Mouse (Mus musculus): ENCODE data around the gene Prss53. TPM values are rescaled to one million over a fixed set of nuclear protein-coding genes. Genes with fewer than 3 reads are reported as not detected.
"Not testable (repeated sequence)": the region's sequence is repeated elsewhere in the genome, so short reads cannot be mapped to it uniquely, and the experiment has no call there.

The Prss53 gene
- polyA plus RNA-seq, 1 experiment from 2014 or later: 0.79 TPM

DNA sequence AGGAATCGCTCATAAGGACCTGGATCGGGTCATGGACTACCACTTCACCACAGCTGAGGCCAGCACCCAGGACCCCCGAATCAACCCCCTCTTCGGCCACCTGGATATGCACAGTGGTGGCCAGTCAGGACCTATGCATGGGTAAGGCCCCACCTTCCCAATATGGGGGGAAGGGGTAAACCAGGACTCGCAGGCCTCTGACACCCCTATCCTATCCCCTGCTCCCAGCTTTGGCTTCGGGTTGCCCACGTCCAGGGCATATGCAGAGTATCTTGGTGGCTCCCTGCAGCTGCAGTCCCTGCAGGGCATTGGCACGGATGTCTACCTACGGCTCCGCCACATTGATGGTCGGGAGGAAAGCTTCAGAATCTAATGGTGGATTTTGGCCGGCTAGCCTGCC lies 17.2 kb upstream of the Prss53 start:
- no peak overlapping the region for H3K9ac ChIP-seq (replicated peaks)
- peaks cover 41% of the 10 kb centered on the region for H3K36me3 ChIP-seq
- no peak overlapping the region for H3K4me3 ChIP-seq
- 95% methylated on average over 12 of the region's 12 CpGs for WGBS
- H3K4me1 ChIP-seq: peaks cover 21% of the 10 kb centered on the region
- H3K27me3 ChIP-seq: no peaks in the 10 kb centered on the region
- no peak overlapping the region for H3K27ac ChIP-seq (replicated peaks)
- no peak overlapping the region for H3K4me2 ChIP-seq (replicated peaks)
- ATAC-seq (ENCODE audit: low FRiP score, low read depth): no peak
- H3K9me3 ChIP-seq: no peaks in the 10 kb centered on the region

DNA sequence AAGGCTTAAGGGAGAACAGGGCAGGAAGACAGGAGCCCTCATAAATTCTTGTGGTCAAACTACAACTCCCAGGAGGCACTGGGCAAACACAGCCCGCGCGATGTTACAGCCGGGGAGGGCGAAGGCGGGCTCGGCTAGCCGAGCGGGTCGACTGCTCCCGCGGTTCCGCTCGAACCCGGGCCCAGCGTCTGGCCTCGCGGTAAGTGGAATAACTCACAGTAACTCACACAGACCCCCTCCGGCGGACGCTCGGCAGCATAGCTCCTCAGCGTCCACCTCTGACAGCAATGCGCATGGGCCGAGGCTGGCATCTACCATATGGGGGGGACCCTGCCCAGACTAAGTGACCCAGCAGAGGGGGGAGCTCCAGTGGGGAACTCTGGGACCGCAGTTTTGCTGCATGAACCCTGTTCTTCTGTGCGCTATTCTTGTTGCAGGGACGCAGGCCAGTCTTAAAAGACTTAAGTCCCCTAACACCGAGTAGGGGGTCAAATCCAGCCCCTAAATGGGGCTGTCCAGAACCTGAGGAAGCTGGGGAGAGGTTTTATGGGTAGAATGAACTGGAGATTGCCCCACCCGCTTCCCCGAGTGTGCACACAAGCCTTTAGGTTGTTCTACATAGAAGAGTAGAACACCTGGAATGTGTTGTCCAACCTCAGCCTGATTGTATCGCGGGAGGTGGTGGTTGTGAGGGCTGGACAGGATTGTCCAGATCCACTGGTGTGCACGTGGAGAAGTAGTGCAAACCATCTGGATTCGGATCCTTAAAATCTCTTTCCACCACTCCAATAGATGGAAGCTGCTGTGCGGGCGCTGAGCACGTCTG lies 13.4 kb upstream of the Prss53 start, which contains the start of gene Bckdk:
TSS of gene Bckdk (plus strand) at position 112 of the 826 bp plus-strand sequence.
- ATAC-seq (ENCODE audit: low FRiP score, low read depth): peak; percentile 92
- Histone ChIP-seq H3K9ac (replicated peaks) (peak within 1 kb of the TSS; percentile 77), H3K36me3 (peaks cover 40% of the 10 kb centered on the region), H3K27me3 (no peaks in the 10 kb centered on the region), H3K4me3 (peak within 1 kb of the TSS; percentile 75), H3K4me1 (peaks cover 13% of the 10 kb centered on the region), H3K4me2 (replicated peaks) (peak within 1 kb of the TSS; percentile 82), H3K27ac (replicated peaks) (peak within 1 kb of the TSS; percentile 75), H3K9me3 (no peaks in the 10 kb centered on the region)
- WGBS: 10% methylated on average over 38 of the region's 38 CpGs

DNA sequence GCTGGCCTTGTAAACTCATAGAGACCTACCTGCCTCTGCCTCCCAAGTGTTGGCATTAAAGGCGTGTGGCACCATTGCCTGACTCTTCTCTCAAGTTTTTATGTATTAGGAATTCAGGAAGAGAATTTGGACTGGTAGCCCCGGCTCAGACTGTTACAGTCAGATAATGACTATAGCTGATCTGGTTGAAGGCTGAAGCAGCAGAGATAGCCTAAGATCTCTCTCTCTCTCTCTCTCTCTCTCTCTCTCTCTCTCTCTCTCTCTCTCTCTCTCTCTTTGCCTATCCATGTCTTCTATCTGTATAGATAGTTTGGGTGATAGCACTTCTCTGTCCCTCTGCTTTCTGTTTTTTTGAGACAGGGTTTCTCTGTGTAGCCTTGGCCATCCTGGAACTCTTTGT lies 11.0 kb upstream of the Prss53 start:
- no peak overlapping the region for H3K4me3 ChIP-seq
- H3K4me2 ChIP-seq (replicated peaks): no peak overlapping the region
- peaks cover 16% of the 10 kb centered on the region for H3K36me3 ChIP-seq
- H3K9ac ChIP-seq (replicated peaks): no peak overlapping the region
- no peak overlapping the region for H3K27ac ChIP-seq (replicated peaks)
- WGBS: 76% methylated on average over 2 of the region's 2 CpGs
- no peak for ATAC-seq (ENCODE audit: low FRiP score, low read depth)
- H3K9me3 ChIP-seq: no peaks in the 10 kb centered on the region
- peaks cover 13% of the 10 kb centered on the region for H3K4me1 ChIP-seq
- H3K27me3 ChIP-seq: no peaks in the 10 kb centered on the region

DNA sequence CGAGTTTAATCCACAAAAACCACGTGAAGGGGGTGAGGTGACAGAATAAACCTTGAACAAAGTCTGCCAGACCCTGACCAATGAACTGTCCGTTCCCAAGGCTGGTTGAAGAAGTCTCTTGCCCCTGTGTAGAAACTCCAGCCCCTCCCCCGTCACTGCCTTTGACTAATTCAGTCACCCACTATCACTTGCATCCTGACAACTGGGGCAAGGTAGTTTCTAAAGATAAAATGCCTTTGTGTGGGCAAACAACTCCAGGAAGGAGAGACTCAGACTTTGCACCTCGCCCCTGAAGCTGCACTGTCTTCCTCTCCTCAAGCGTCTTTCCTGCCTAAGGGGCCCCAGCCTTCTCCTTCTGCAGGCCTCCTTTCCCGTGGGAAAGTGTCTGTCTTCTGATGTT lies 9.2 kb upstream of the Prss53 start:
- Histone ChIP-seq H3K4me3 (no peak overlapping the region), H3K4me2 (replicated peaks) (no peak overlapping the region), H3K9ac (replicated peaks) (no peak overlapping the region), H3K9me3 (no peaks in the 10 kb centered on the region), H3K4me1 (peaks cover 11% of the 10 kb centered on the region), H3K27me3 (no peaks in the 10 kb centered on the region), H3K27ac (replicated peaks) (no peak overlapping the region), H3K36me3 (no peaks in the 10 kb centered on the region)
- WGBS: 48% methylated on average over 7 of the region's 7 CpGs
- no peak for ATAC-seq (ENCODE audit: low FRiP score, low read depth)

DNA sequence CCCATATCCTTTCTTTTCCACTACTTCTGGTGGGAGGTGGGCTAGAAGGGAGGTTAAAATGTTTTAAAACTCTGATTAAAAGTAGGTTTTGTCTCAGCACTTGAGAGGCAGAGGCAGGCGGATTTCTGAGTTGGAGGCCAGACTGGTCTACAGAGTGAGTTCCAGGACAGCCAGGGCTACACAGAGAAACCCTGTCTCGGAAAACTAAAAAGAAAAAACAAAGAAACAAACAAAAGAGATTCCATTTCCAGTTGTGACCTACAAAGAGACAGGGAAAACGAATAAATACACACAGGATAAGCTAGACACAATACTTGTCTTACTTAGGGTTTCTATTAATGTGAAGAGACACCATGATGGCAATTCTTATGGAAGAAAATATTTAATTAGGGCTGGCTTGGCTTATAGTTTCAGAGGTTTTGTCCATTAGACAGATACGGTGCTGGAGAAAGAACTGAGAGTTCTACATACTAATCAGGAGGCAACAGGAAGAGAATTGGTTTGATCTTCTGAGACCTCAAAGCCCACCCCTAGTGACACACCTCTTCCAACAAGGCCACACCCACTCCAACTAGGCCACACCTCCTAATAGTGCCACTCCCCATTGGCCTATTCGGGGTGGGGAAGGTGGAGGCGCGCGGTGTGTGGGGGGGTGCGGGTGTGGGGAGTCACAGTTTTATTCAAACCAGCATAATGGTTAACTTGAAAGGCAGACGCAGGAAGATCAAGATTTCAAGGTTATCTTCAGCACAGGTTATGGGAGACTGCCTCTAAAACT lies 7.6 kb upstream of the Prss53 start:
- 36% methylated on average over 10 of the region's 10 CpGs for WGBS

DNA sequence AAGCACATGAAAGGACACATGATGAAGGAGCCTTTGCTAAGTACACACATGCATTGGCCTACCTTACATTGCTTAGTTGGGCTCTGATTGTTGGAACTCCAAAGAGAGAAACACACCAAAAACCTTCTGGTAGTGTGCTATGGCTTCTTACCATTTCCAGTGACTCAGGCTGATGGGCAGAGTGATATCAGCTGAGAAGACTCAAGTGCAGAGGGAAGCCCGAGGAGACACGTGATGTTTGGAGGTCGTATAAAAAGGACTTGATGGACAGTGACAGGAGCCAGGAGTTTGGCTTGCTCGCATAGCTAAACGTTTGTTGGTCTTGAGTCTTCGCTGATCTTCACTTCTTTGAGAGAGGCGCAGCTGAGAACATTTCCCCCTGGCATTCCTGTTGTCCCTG lies 6.8 kb upstream of the Prss53 start:
- Histone ChIP-seq H3K4me1 (peaks cover 11% of the 10 kb centered on the region), H3K9ac (replicated peaks) (no peak overlapping the region), H3K27ac (replicated peaks) (no peak overlapping the region), H3K27me3 (no peaks in the 10 kb centered on the region), H3K36me3 (0 out of 2 replicates have a peak, but pooled peaks cover 9% of the 10 kb centered on the region), H3K4me3 (no peak overlapping the region), H3K9me3 (no peaks in the 10 kb centered on the region), H3K4me2 (replicated peaks) (no peak overlapping the region)
- no peak for ATAC-seq (ENCODE audit: low FRiP score, low read depth)
- 92% methylated on average over 7 of the region's 7 CpGs for WGBS

More for the DNA sequence above, 7.6 kb upstream of the Prss53 start:
- no peak overlapping the region for H3K4me2 ChIP-seq (replicated peaks)
- no peak for ATAC-seq (ENCODE audit: low FRiP score, low read depth)
- H3K4me1 ChIP-seq: peaks cover 11% of the 10 kb centered on the region
- no peak overlapping the region for H3K27ac ChIP-seq (replicated peaks)
- H3K4me3 ChIP-seq: no peak overlapping the region
- no peak overlapping the region for H3K9ac ChIP-seq (replicated peaks)
- H3K36me3 ChIP-seq: 0 out of 2 replicates have a peak, but pooled peaks cover under 1% of the 10 kb centered on the region
- no peaks in the 10 kb centered on the region for H3K9me3 ChIP-seq
- H3K27me3 ChIP-seq: no peaks in the 10 kb centered on the region

DNA sequence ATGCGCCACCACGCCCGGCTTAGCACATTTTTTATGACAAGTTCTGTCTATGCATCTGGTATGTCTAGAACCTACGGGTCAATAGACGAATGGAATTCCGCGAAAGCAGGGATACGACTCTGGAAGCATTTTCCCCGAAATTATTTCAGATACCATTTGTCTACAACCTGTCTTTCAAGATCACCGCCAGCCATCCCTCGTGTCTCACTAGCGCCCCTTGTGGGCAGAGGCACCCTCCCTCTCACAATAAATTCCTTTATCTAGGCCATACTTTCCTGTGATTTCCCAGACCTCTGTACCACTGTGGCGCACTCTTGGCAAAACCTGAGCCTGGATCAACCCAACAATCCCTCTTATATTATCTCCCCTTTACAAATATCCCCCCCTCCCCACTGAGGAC lies 5.6 kb upstream of the Prss53 start:
- WGBS: 60% methylated on average over 13 of the region's 13 CpGs
- Histone ChIP-seq H3K4me3 (no peak overlapping the region), H3K27me3 (no peaks in the 10 kb centered on the region), H3K9me3 (no peaks in the 10 kb centered on the region), H3K27ac (replicated peaks) (no peak overlapping the region), H3K4me1 (peaks cover 11% of the 10 kb centered on the region), H3K9ac (replicated peaks) (no peak overlapping the region), H3K4me2 (replicated peaks) (no peak overlapping the region), H3K36me3 (peaks cover 18% of the 10 kb centered on the region; the same call in 1 of the 2 replicates)
- no peak for ATAC-seq (ENCODE audit: low FRiP score, low read depth)

DNA sequence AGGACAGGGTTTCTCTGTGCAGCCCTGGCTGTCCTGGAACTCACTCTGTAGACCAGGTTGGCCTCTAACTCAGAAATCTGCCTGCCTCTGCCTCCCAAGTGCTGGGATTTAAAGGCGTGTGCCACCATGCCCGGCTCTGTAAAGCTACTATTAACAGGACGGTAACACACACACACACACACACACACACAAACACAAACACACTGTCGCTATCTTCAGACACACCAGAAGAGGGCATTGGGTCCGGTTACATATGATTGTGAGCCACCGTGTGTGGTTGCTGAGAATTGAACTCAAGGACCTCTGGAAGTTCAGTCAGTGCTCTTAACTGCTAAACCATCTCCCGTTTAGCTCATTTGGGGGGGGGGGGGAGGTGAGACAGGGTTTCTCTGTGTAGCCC lies 5.1 kb upstream of the Prss53 start:
- H3K9me3 ChIP-seq; ATAC-seq (ENCODE audit: low FRiP score, low read depth); H3K27me3 ChIP-seq; H3K9ac ChIP-seq (replicated peaks); H3K27ac ChIP-seq (replicated peaks): not testable (repeated sequence)
- H3K4me2 ChIP-seq (replicated peaks): peak overlapping the region; percentile 81
- 75% methylated on average over 7 of the region's 7 CpGs for WGBS
- H3K4me3 ChIP-seq: peak overlapping the region; percentile 58
- H3K4me1 ChIP-seq: peaks cover 11% of the 10 kb centered on the region
- H3K36me3 ChIP-seq: peaks cover 23% of the 10 kb centered on the region

DNA sequence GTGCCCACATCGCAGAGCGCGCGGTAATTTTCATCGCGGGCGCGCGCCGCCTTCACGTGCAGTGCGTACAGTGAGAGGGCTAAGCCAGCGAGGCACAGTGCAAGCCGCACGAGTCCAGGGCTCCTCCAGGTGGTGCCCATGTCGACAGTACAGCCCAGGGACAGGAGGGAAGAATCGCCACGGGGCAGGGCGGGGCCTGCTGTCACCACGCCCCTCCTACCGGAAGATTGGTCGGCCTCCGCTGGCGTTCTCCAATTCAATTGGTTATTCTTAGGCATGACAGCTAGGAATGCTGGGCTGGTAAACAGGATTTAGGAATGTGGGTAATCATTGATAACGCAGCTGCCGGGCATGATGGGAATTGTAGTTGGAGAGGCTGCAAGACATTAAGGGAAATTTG lies 4.7 kb upstream of the Prss53 start, which contains the start of the genes Gm21974 and Vkorc1:
TSS of gene Gm21974 (minus strand) at position 13 of the 400 bp plus-strand sequence.
TSS of gene Vkorc1 (minus strand) at position 176 of the 400 bp plus-strand sequence.
- H3K9me3 ChIP-seq: no peaks in the 10 kb centered on the region
- peak within 1 kb of the TSS; percentile 66; the same call in 1 of the 2 replicates for H3K27ac ChIP-seq (replicated peaks)
- peaks cover 27% of the 10 kb centered on the region for H3K36me3 ChIP-seq
- ATAC-seq (ENCODE audit: low FRiP score, low read depth): peak; percentile 99
- WGBS: under 1% methylated on average over 26 of the region's 26 CpGs
- H3K27me3 ChIP-seq: no peaks in the 10 kb centered on the region
- peaks cover 11% of the 10 kb centered on the region for H3K4me1 ChIP-seq
- H3K4me3 ChIP-seq: peak within 1 kb of the TSS; percentile 58
- peak within 1 kb of the TSS; percentile 65 for H3K9ac ChIP-seq (replicated peaks)
- H3K4me2 ChIP-seq (replicated peaks): peak within 1 kb of the TSS; percentile 81

DNA sequence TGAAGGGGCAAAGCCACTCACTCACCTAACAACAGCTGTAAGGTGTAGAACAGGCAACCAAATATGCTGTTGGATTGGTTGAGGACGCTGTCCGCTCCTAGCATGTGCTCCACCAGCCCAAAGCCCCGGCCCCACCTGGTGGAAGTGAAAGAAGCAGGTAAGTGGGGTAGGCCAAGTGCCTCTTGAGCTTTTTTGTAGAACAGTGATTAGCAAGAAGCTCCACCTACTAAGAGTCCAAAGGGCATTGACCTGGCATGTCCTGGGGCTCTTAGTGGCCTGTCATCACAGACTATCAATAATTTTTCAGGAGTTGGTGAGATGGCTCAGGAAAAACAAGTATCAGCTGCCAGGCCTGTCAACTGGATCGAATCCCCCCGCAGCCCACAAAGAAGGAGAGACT lies 3.7 kb upstream of the Prss53 start:
- ATAC-seq (ENCODE audit: low FRiP score, low read depth): no peak
- Histone ChIP-seq H3K4me2 (replicated peaks) (peak overlapping the region; percentile 81), H3K27me3 (no peaks in the 10 kb centered on the region), H3K4me3 (peak overlapping the region; percentile 58; the same call in 1 of the 2 replicates), H3K9me3 (no peaks in the 10 kb centered on the region), H3K36me3 (peaks cover 34% of the 10 kb centered on the region), H3K4me1 (peaks cover 11% of the 10 kb centered on the region), H3K27ac (replicated peaks) (no peak overlapping the region), H3K9ac (replicated peaks) (no peak overlapping the region)
- WGBS: 83% methylated on average over 5 of the region's 5 CpGs

DNA sequence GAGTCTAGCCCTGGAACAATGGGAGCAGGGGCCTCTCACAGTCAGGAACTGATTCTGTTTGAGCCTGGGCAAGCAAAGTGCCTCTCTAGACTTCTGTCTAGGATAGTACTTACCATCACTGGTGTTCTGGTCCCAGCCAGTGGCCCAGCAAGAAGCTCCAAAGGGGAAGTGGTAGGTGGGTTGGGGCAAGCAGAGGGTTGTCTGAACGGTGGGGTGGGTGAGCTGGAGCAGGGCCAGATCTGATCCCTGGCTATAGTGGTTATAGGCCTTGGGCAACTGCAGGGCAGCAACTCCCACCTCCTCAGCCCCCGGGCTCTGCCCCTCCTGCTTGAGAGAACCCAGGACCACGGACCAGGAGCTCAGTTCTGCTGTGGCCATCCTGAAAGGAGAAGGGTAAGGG lies 1.9 kb downstream of the Prss53 start:
- H3K9me3 ChIP-seq: no peaks in the 10 kb centered on the region

DNA sequence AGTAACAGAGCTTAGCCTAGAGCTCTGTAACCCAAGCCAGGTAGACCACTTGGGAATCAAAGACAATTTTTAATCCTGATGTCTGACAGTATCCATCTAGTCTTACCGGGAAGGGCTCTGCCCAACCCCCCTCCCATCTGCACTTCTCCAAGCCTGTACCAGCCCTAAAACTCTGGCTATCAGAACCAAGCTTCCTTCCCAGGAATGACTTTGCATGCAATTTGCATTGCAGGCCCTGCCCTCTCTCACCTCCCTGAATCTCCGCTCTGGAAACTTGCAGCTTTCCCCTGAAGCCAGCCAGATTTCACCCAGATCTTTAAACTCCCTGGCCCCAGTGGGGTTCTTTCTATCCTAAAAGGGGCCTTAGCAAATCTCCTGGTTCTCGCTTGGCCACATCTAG lies 3.0 kb downstream of the Prss53 start:
- Histone ChIP-seq H3K9me3 (no peaks in the 10 kb centered on the region), H3K27me3 (no peaks in the 10 kb centered on the region), H3K4me2 (replicated peaks) (no peak overlapping the region), H3K9ac (replicated peaks) (no peak overlapping the region), H3K36me3 (peaks cover 93% of the 10 kb centered on the region), H3K4me1 (peaks cover 21% of the 10 kb centered on the region), H3K27ac (replicated peaks) (no peak overlapping the region), H3K4me3 (no peak overlapping the region)
- no peak for ATAC-seq (ENCODE audit: low FRiP score, low read depth)
- WGBS: 84% methylated on average over 3 of the region's 3 CpGs

More for the DNA sequence above, 1.9 kb downstream of the Prss53 start:
- Histone ChIP-seq H3K27me3 (no peaks in the 10 kb centered on the region), H3K4me2 (replicated peaks) (no peak overlapping the region), H3K4me3 (no peak overlapping the region), H3K27ac (replicated peaks) (no peak overlapping the region), H3K36me3 (peaks cover 89% of the 10 kb centered on the region), H3K9ac (replicated peaks) (no peak overlapping the region), H3K4me1 (peaks cover 13% of the 10 kb centered on the region)
- no peak for ATAC-seq (ENCODE audit: low FRiP score, low read depth)
- WGBS: 70% methylated on average over 3 of the region's 3 CpGs
